Mouse (Mus musculus): Measurements from ENCODE around the gene Plekhg3.

Gene Plekhg3

DNA sequence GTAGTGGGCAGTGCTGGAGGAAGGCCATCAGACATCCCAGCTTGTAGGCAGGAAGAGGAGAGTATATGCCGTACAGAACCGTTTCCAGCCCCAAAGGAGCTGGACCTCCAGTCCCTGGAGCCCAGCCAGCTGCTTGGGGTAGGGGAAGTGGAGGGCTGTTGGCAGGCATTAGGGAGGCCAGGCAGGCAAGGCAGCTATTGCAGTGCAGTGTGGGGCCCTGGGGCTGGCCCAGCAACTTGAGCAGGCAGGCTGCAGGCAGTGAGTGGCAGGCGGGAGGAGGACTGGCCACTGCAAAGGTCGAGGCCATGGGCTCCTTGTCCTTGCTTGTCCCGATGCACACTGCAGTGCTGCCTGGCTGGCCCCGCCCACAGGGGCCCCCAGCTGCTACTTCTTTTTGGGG lies 52.1 kb downstream of the Plekhg3 start:
- in situ Hi-C loops (cut with MboI; ENCODE audit: low sequenced_read_pairs): no loop called here

DNA sequence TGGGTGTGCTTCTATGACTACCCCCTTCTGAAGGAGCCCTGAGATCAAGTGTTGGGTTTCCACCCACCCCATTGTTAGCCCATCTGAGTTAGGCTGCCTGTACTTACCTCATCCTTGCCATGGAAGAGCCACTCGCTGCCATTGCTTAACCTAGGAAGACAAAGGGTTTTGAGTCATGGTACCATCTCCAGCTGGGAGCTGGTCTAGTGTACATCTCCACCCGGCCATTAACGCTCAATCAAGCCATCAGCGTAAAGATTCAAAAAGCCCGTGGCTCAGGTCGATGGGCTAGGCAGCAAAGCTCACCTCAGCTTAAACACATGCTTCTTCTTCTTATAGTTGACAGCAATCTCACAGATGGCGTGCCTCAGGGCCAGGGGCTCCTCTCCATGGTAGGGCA lies 52.8 kb downstream of the Plekhg3 start:
- in situ Hi-C loops (cut with MboI; ENCODE audit: low sequenced_read_pairs): no loop called here

DNA sequence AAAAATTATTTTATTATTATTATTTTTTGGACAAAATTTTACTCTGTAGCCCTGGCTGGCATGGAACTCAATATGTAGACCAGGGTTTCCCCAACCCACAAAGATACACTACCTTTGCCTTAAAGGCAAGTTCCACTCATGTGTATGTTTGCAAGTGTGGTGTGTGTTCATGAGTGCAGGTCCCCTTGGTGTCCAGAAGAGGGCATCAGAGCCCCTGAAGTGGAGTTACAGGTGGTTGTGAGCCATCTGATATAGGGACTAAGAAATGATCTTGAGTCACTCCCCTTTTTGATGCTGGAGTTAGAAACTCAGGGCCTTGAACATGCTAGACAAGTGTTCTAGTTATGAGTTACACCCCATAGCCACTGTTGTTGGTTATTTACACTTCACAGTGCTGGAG lies 54.3 kb downstream of the Plekhg3 start:
- in situ Hi-C loops (cut with MboI; ENCODE audit: low sequenced_read_pairs): no loop called here

DNA sequence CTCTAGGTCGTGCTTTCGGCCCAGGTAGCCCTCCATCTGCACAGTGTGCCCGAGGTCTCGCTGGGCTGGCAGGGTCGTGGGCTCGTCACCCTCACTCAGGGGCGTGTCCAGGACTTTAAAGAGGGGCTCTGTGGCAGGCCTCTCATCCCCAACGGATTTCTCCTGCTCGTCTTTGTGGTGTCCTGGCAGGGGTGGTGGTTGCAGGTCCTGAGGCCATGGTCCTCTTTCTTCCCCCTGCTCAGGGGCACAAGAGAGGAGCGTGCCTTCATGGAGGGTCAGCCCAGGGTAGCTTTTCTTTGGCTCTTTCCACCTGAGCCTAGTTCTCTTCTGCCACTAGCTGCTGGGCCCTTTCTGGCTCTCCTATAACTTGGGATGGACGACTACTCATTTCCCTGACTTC lies 56.7 kb downstream of the Plekhg3 start:
- in situ Hi-C loops (cut with MboI; ENCODE audit: low sequenced_read_pairs): no loop called here

DNA sequence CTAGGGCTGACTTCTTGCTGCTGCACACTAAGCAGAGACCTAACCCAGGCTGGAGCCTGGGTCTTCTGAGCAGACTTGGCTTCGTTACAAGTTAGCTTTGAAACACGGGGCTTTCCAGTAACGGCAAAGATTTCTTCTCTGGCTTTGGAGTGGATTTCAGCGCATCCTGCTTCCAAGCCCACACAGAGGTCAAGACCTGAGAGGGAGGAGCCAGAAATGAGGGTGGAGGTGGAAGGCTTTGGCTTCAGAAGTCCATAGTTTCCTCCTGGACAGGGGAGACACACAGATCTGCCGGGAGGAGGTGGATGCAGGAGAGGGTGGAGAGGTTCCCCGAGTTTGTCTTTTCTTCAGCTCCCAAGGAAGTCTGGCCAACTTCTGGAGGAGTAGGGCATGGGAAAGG lies 58.8 kb downstream of the Plekhg3 start:
- in situ Hi-C loops (cut with MboI; ENCODE audit: low sequenced_read_pairs): no loop called here

GRCm38 (mm10) chr12:76591037-76591436 lies 60.3 kb downstream of the Plekhg3 start:
- in situ Hi-C loops (cut with MboI; ENCODE audit: low sequenced_read_pairs): no loop called here

DNA sequence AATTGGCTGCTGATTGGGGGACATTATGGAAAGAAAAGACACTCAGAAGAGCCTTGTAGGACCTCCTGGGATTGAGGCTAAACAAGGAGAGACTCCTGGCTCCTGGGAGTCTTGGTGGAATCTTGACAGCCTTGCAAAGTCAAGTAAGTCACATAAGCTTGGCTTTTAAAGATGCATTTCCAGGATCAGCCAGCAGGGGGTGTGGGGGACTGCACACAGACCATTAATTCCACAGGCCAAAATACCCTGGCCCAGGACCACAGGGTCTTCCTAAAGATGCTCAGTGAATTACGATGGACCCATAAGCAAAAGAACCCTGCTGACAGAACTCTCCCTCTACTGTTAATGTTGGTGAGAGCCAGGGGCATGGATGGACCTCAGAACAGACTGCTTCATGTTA lies 61.5 kb downstream of the Plekhg3 start:
- in situ Hi-C loops (cut with MboI; ENCODE audit: low sequenced_read_pairs): no loop called here

DNA sequence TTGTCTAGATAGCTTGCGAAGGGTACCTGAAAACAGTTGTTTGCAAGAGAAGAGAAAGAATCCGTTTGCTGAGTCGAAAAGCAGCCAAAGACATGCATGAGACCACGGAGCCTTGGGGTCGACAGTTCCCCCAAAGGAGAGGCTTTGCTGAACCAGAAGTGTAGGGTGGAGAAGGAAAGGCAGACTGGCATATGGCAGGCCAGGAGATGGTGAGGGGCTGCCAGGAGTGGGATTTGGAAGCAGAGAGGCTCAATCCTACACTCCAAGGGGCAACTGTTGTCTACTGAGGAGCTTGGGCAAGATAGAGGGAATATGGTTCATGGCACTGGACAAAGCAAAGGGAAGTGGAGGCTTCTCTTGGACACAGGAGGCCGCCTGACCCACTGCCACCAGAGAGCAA lies 62.6 kb downstream of the Plekhg3 start:
- in situ Hi-C loops (cut with MboI; ENCODE audit: low sequenced_read_pairs): no loop called here

- in situ Hi-C loops (cut with MboI; ENCODE audit: low sequenced_read_pairs): no loop called here
Measured at GRCm38 (mm10) chr12:76593839-76594322, 63.2 kb downstream of the Plekhg3 start.

GRCm38 (mm10) chr12:76594556-76594955 lies 63.9 kb downstream of the Plekhg3 start:
- in situ Hi-C loops (cut with MboI; ENCODE audit: low sequenced_read_pairs): no loop called here

DNA sequence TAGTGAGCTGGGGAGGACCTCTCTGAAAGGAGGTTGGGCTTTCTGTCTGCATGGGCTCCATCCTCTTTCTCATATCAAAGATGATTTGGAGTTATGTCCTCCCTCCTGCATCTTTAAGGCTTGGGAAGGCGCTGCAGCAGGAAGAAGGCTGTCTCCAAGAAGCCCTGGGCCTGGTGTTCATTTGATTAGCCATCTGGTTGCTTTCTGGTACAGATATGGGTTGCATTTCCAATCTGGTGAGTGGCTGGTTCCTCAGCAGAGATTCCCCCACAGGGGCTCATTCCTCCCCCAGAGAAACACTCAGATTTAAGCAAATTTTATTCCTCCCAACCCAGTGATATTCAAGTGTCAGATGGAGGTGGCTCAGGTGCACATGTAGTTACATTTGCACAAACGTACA lies 65.1 kb downstream of the Plekhg3 start:
- in situ Hi-C loops (cut with MboI; ENCODE audit: low sequenced_read_pairs): no loop called here

- in situ Hi-C loops (cut with MboI; ENCODE audit: low sequenced_read_pairs): no loop called here
Measured at GRCm38 (mm10) chr12:76596292-76597023, 65.8 kb downstream of the Plekhg3 start.

DNA sequence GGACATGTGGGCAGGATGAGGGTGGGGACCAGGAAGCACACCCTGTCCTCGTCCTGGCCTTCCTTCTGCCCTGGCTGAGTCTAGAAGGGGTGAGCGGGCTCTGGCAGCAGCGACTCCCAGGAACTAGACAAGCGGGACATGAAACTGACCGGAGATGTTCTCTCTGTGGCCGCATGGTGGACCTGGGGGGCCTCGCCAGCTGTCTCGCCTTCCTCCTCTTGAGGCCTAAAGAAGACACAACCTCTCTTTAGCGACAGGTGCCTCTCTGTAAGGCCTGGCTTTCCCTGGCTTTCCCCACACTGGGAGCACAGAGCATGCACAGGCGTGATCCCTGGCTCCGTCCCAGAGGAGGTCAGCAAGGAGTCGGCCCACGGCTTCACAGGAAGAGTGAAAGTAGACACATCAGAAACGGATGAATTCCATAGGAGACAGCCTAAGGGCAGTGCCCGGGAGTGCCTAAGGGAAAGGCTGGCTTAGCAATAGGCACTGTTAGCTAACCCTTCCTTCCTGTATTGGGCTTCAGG lies 66.9 kb downstream of the Plekhg3 start:
- in situ Hi-C loops (cut with MboI; ENCODE audit: low sequenced_read_pairs): no loop called here

- in situ Hi-C loops (cut with MboI; ENCODE audit: low sequenced_read_pairs): no loop called here
Measured at GRCm38 (mm10) chr12:76598196-76598928, 67.7 kb downstream of the Plekhg3 start.

DNA sequence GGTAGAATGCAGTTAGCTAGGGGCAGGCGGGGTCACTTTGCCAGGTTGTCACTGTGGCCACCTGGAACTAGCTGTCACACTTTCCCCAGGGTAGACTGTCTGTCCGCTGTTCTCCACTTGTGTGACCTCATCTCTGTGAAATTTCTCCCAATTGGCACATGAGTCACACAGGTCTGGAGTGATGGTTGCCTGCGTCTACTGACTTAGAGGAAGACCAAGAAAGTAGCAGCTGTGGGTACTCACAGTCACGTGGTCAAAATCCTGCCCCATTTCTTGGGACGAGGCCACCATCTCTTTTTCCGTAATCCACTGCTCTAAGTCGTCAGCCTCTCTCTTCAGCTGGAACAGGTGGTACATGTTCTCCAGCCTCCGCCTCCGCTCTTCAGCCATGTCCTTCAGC lies 73.1 kb downstream of the Plekhg3 start:
- in situ Hi-C loops (cut with MboI; ENCODE audit: low sequenced_read_pairs): no loop called here

DNA sequence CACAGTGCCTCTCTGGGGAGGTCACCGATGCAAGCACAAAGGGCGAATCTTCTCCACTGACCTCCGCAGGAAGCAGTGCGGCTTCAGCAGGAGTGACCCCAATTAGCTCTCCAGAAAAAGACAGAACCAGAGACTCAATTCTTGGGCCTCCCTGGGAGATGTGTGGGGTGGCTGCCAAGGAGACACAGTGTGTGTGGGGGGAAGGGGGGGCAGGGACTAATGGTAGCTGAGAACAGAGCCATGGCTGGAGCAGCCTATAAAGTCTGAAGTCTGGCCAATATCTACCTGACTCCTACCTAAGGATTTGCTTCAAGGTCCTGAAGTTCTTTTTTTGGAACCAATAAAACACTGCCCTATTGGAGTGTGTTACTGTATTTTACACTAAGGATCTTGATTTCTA lies 73.9 kb downstream of the Plekhg3 start:
- in situ Hi-C loops (cut with MboI; ENCODE audit: low sequenced_read_pairs): no loop called here

GRCm38 (mm10) chr12:76605837-76606236 lies 75.1 kb downstream of the Plekhg3 start:
- in situ Hi-C loops (cut with MboI; ENCODE audit: low sequenced_read_pairs): no loop called here

DNA sequence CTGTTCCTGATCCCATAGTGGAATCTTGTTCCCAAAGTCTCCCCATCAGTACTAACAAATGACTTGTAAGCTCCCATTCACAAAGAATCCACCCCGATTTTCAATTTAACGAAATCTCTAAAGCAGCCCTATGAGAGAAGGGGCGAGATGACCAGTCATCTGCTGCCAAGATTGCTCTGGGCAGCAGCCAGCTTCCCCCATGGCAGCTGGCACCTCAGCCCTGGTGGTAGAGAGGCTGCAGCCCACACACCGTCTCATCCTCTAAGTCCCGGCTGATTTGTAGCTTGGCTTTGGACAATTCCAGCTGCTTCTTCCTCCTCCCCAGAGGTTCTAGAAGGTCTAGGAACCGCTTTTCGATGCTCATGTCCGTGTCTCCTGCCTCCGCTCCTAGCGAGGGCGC lies 77.5 kb downstream of the Plekhg3 start:
- in situ Hi-C loops (cut with MboI; ENCODE audit: low sequenced_read_pairs): no loop called here

GRCm38 (mm10) chr12:76608997-76609565 lies 78.4 kb downstream of the Plekhg3 start:
- in situ Hi-C loops (cut with MboI; ENCODE audit: low sequenced_read_pairs): no loop called here

DNA sequence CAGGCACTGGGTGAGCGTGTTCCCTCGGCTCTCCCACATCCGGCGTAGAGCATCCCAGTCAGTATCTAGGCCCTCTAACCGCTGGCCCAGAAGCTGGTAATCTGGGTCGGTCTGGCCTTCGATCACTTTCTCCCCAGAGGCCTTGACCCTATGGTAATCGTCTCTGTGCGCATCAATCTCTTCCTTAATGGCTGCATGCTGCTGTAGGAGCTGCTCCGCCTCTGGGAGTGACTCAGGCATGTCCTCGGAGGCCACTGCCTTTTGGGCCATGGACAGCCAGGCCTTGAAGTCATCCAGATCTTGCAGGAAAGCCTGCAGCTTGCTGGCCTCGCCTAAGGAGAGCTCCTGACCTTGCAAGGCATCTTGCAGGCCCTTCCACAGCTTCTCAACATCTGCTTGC lies 81.9 kb downstream of the Plekhg3 start:
- in situ Hi-C loops (cut with MboI; ENCODE audit: low sequenced_read_pairs): no loop called here

GRCm38 (mm10) chr12:76614868-76615579 lies 84.3 kb downstream of the Plekhg3 start:
- in situ Hi-C loops (cut with MboI; ENCODE audit: low sequenced_read_pairs): no loop called here

Data from CH12F3 (cell line).